Mouse (Mus musculus) liver, embryonic 14.5 days (tissue): ENCODE measurements around the gene 1700029P11Rik. TPM values are rescaled to one million over a fixed set of nuclear protein-coding genes. Genes with fewer than 3 reads are reported as not detected.
A peak's percentile ranks its signal among the peaks of the same experiment; 100 is the strongest.

Source experiments
- ATAC-seq: fragments of 200-750 bp; cut with Nextera tagmentation; 2 replicates; pipeline ENCODE4 v1.8.0; 2017; ENCODE audit warnings: moderate number of reproducible peaks, mild to moderate bottlenecking, moderate library complexity; ENCODE audit not compliant: insufficient read depth
- DNase-seq, 3 experiments: peaks; one replicate each; pipeline ENCODE4 v3.0.0-alpha.2; 2012 to 2013; ENCODE audit warnings: low read depth in 3 of 3, low spot score in 3 of 3
- H3K27ac ChIP-seq: fragments of 300-500 bp; sonication (generic); 2 replicates; pipeline ENCODE4 v1.5.1; 2014; ENCODE audit warnings: moderate library complexity, mild to moderate bottlenecking, control low read depth, inconsistent platforms
- H3K27me3 ChIP-seq: fragments of 300-500 bp; sonication (generic); 2 replicates; pipeline ENCODE4 v1.6.1; 2014; ENCODE audit warnings: mild to moderate bottlenecking, low read length, moderate library complexity; ENCODE audit not compliant: control insufficient read depth, insufficient read depth
- H3K36me3 ChIP-seq: fragments of 300-500 bp; sonication (generic); replicated peaks from 2 replicates; pipeline ENCODE4 v1.6.1; 2014; ENCODE audit warnings: low read depth; ENCODE audit not compliant: control insufficient read depth, insufficient read depth
- H3K4me1 ChIP-seq, 2 experiments: fragments of 200-500 bp in 1 of 2; fragments of 300-500 bp in 1 of 2; sonication (generic) in 1 of 2; replicated peaks; 2 replicates each; pipeline ENCODE4 v1.6.1; 2012 to 2014; ENCODE audit warnings: antibody characterized with exemption in 1 of 2, inconsistent platforms in 1 of 2, low read length in 1 of 2; ENCODE audit not compliant: control insufficient read depth in 2 of 2, insufficient read depth in 2 of 2
- H3K4me2 ChIP-seq: fragments of 300-500 bp; sonication (generic); 2 replicates; pipeline ENCODE4 v1.6.1; 2014; ENCODE audit warnings: low read depth, mild to moderate bottlenecking, control low read depth, moderate library complexity
- H3K4me3 ChIP-seq, 2 experiments: fragments of 200-500 bp in 1 of 2; fragments of 300-500 bp in 1 of 2; sonication (generic) in 1 of 2; 2 replicates each; pipeline ENCODE4 v1.5.1; 2012 to 2014; ENCODE audit warnings: low read depth in 2 of 2, low read length in 2 of 2, mild to moderate bottlenecking in 2 of 2, control low read depth in 1 of 2, inconsistent platforms in 1 of 2, moderate library complexity in 1 of 2; ENCODE audit not compliant: insufficient read depth in 1 of 2
- H3K9ac ChIP-seq: fragments of 300-500 bp; sonication (generic); replicated peaks from 2 replicates; pipeline ENCODE4 v1.6.1; 2014; ENCODE audit warnings: mild to moderate bottlenecking, control low read depth, moderate library complexity
- H3K9me3 ChIP-seq: fragments of 300-500 bp; sonication (generic); 2 replicates; pipeline ENCODE4 v1.6.1; 2016; ENCODE audit warnings: low read length, mixed read lengths; ENCODE audit not compliant: control insufficient read depth
- CTCF ChIP-seq: IDR thresholded peaks from 2 replicates; pipeline ENCODE4 v1.5.1; 2016; ENCODE audit warnings: antibody characterized with exemption, low read depth, control low read depth
- EP300 ChIP-seq: IDR thresholded peaks from 2 replicates; pipeline ENCODE4 v1.6.1; 2016; ENCODE audit warnings: antibody characterized with exemption, low read depth
- WGBS: fragments of 180-500 bp; shearing (Covaris S2); extraction: QIAGEN DNeasy Blood & Tissue Kit; methylation state at CpG from one replicate; pipeline ENCODE4 v1.1.7; 2014; ENCODE audit not compliant: insufficient replicate concordance; 5-methylcytosine and 5-hydroxymethylcytosine counted together
- polyA plus RNA-seq, 2 experiments: library from polyadenylated mRNA; depleted of rRNA in 1 of 2; stranded (reverse) in 1 of 2; unstranded in 1 of 2; fragments of >200 nt; fragmentation: Nextera tagmentation in 1 of 2; extraction: Ambion mirVana in 1 of 2; gene quantifications; 2 replicates each; pipeline versions ENCODE4 v1.2.1 to v1.2.3; 2012 to 2014

1700029P11Rik gene
- polyA plus RNA-seq, 2 experiments, result not detected

DNA sequence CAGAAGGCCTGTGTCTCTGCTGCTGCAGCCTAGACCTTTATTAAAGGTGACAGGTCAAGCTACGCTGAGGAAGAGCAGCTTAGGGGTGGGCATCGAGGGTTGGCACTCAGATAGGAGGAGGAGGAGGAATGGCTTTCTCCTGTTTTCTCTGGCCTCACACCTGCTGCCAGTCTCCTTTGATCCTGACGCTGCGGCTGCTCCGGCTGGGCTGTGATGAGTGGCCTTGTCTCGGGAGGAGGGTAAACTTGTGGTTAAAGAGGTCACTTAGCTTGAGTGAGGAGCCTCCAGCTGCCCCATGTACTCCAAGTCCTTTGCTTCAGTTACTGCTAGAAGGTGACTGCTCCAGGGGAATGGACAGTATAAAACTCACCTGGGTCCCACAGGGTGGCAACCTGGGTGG, 13.7 kb downstream of the 1700029P11Rik start:
- 79% methylated on average over 6 of the region's 6 CpGs for WGBS
- Histone ChIP-seq H3K9ac (no peak overlapping the region), H3K9me3 (no peaks in the 10 kb centered on the region), H3K27ac (no peak overlapping the region), H3K36me3 (no peaks in the 10 kb centered on the region; the same call in 1 of the 2 replicates), H3K4me1 (peaks cover 14 to 21% of the 10 kb centered on the region in 2 experiments), H3K4me2 (no peak overlapping the region), H3K27me3 (no peaks in the 10 kb centered on the region), H3K4me3 (no peak overlapping the region)
- no peak for ATAC-seq
- no peak for TF ChIP-seq EP300
- DNase-seq, result no peak

DNA sequence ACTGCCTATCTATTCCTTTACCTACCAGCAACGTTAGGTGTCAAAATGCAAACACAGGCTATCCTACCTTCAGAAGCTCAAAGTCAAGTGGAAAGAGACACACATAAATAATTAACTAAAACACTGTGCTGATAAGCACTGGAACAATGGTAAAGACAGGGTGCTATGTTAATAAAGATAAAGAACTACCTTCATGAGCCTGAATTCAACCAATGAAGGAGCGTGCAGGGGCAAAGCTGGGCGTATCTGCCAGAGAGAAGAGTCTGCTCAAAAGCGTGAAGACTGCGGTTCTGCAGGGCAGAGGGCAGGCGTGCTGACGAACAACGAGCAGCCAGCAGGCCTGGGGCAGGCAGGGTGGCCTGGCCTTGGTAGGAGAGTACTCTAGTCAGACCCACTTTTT, 23.9 kb downstream of the 1700029P11Rik start:
- 45% methylated on average over 8 of the region's 8 CpGs for WGBS
- 0 out of 2 replicates have a peak, but pooled peaks cover 3% of the 10 kb centered on the region for H3K36me3 ChIP-seq
- H3K27me3 ChIP-seq, result no peaks in the 10 kb centered on the region
- TF ChIP-seq EP300 (no peak), CTCF (no peak)
- no peak overlapping the region for H3K4me3 ChIP-seq
- H3K4me1 ChIP-seq, result peaks cover 4 to 7% of the 10 kb centered on the region in 2 experiments
- H3K4me2 ChIP-seq, result no peak overlapping the region
- no peak overlapping the region for H3K27ac ChIP-seq
- ATAC-seq (peak; percentile 70), DNase-seq (no peak)
- H3K9me3 ChIP-seq, result no peaks in the 10 kb centered on the region
- no peak overlapping the region for H3K9ac ChIP-seq

DNA sequence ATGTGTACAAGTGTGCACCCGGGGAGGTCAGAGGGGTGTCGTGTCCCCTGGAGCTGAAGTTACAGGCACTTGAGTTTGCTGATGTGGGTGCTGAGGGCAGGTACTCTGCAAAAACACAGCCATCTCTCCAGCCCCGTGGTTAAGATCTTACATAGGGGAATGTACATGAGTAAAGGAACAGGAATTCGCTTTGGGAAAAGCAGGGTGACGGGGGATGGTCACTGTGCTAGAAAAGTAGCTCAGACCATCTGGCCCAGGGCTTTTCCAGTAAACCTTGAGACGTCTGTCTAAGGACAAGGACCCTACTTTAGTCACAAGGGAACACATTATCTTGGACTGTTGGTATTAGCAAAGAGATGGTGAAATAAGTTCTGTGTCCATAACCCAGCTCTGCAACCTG, 31.6 kb downstream of the 1700029P11Rik start:
- TF ChIP-seq EP300 (no peak), CTCF (no peak)
- Histone ChIP-seq H3K4me2 (no peak overlapping the region), H3K4me3 (no peak overlapping the region), H3K36me3 (no peaks in the 10 kb centered on the region), H3K27ac (no peak overlapping the region), H3K27me3 (no peaks in the 10 kb centered on the region), H3K9ac (no peak overlapping the region), H3K4me1 (peaks cover 0 to 13% of the 10 kb centered on the region in 2 experiments), H3K9me3 (no peaks in the 10 kb centered on the region)
- no peak for ATAC-seq
- no peak for DNase-seq
- WGBS, result 73% methylated on average over 6 of the region's 6 CpGs

DNA sequence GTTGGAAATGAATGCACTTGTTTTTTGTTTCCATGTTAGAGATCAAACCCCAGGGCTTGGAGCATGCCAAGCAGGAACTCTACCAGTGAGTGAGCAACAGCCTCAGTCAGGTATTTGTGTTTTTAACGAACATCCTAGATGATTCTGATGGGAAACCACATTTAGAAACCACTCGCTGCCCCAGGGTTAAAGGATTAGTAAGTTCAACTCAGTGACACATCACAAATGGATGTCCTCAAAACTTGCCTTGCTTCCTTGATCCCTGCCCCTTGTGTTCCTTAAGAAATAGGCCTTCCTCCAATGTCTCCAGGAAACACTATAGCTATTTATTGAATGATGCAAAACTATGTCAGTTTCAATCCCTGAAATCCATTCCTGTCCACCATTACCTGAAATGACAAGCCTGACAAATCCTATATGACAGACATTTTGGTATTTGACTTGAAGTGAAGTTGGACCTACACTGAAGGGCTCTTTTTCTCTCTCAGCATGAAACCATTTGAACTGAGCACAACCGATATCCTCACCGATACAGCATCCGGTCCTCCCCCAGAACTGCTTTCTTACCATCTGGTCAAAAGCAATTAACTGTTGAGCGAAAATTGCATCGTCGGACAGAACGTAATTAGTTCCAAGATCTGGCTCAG, 34.5 kb downstream of the 1700029P11Rik start:
- Histone ChIP-seq H3K36me3 (peaks cover 6% of the 10 kb centered on the region), H3K4me2 (peak overlapping the region; percentile 89), H3K9ac (peak overlapping the region; percentile 87), H3K4me3 (peak overlapping the region; percentile 78 to 84), H3K4me1 (peaks cover 2 to 20% of the 10 kb centered on the region in 2 experiments), H3K27me3 (no peaks in the 10 kb centered on the region), H3K9me3 (no peaks in the 10 kb centered on the region), H3K27ac (no peak overlapping the region; the same call in 1 of the 2 replicates)
- WGBS, result 15% methylated on average over 9 of the region's 9 CpGs
- ATAC-seq, result no peak
- DNase-seq, result no peak
- TF ChIP-seq EP300, result no peak
- no peak for TF ChIP-seq CTCF

DNA sequence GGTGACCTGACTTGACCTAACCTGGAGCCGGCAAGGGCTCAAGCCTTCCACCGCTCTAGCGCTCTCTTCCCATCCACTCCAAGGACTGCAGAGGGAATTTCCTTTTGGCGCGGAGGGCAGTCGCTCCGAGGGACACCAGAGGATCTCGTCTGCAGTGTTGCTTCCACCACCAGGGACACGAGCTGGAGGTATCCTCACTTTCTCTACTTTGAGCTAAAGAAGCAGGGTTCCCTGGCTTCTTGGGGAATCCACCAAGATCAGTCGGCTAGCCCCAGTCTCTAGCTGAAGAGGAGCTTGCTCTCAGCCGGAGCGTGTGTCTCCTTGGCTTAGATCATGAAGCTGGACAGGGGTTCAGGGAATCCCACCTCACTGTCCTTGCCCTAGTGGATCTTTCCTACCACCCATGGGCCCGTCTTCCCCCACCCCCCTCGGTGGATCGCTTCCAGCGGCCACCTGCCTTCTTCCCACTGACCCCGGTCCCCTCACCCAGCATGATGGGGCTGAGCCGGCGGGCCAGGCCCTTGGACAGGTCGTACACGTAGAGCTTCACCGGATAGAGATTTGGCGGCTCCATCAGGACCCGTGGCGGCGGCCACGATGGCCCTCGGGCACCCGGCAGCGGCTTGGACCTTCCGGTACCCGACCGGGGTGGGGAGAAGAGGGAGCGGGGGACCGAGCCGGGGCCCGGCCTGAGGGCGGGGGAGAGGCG, 35.2 kb downstream of the 1700029P11Rik start:
- peak overlapping the region; percentile 87 for H3K9ac ChIP-seq
- TF ChIP-seq EP300 (no peak), CTCF (peak; percentile 30; the same call in 1 of the 2 replicates)
- peak overlapping the region; percentile 89 for H3K4me2 ChIP-seq
- H3K4me1 ChIP-seq, result peaks cover 2 to 20% of the 10 kb centered on the region in 2 experiments
- H3K27ac ChIP-seq, result peak overlapping the region; percentile 34
- DNase-seq (peak in 1 of 3 experiments; percentile 23), ATAC-seq (peak; percentile 2; the same call in 1 of the 2 replicates)
- no peaks in the 10 kb centered on the region for H3K27me3 ChIP-seq
- no peaks in the 10 kb centered on the region for H3K9me3 ChIP-seq
- under 1% methylated on average over 39 of the region's 39 CpGs for WGBS
- H3K4me3 ChIP-seq, result peak overlapping the region; percentile 78 to 84
- peaks cover 8% of the 10 kb centered on the region for H3K36me3 ChIP-seq
